Mouse (Mus musculus) frontal cortex, postnatal 10 days (tissue): ENCODE results near the gene Nucb2.
A peak's percentile ranks its signal among the peaks of the same experiment; 100 is the strongest.

Source experiments
- DNase-seq, 2 experiments: peaks; one replicate each; pipeline ENCODE4 v3.0.0; 2022; ENCODE audit warnings: low spot score in 2 of 2, mixed read lengths in 1 of 2

Gene Nucb2

GRCm38 (mm10) chr7:116503879-116504817, at the start of gene Nucb2:
Gene Nucb2 (plus strand): TSS chr7:116504369.
- DNase-seq: peak; percentile 98 to 99

- no peak for DNase-seq
Observed at GRCm38 (mm10) chr7:116456964-116457363, 47.2 kb upstream of the Nucb2 start.

GRCm38 (mm10) chr7:116457391-116457790, 46.8 kb upstream of the Nucb2 start:
- DNase-seq: no peak

- DNase-seq: no peak
Observed at GRCm38 (mm10) chr7:116458985-116459441, 45.2 kb upstream of the Nucb2 start.

GRCm38 (mm10) chr7:116462114-116462513, 42.1 kb upstream of the Nucb2 start:
- no peak for DNase-seq

- DNase-seq: no peak
Observed at GRCm38 (mm10) chr7:116475836-116476235, 28.3 kb upstream of the Nucb2 start.

- no peak for DNase-seq
Observed at GRCm38 (mm10) chr7:116476264-116476663, 27.9 kb upstream of the Nucb2 start.

GRCm38 (mm10) chr7:116483106-116483505, 21.1 kb upstream of the Nucb2 start:
- DNase-seq: no peak

- no peak for DNase-seq
Observed at GRCm38 (mm10) chr7:116483782-116484181, 20.4 kb upstream of the Nucb2 start.

- no peak for DNase-seq
Observed at GRCm38 (mm10) chr7:116484213-116484612, 20.0 kb upstream of the Nucb2 start.

GRCm38 (mm10) chr7:116485062-116485601, 19.0 kb upstream of the Nucb2 start:
- DNase-seq: no peak

- DNase-seq: no peak
Observed at GRCm38 (mm10) chr7:116491113-116491512, 13.1 kb upstream of the Nucb2 start.

- no peak for DNase-seq
Observed at GRCm38 (mm10) chr7:116493267-116494003, 10.7 kb upstream of the Nucb2 start.

- DNase-seq: no peak
Observed at GRCm38 (mm10) chr7:116494618-116495017, 9.6 kb upstream of the Nucb2 start.

GRCm38 (mm10) chr7:116496760-116497159, 7.4 kb upstream of the Nucb2 start:
- no peak for DNase-seq

GRCm38 (mm10) chr7:116504818-116505170, 625 bp downstream of the Nucb2 start:
- no peak for DNase-seq

GRCm38 (mm10) chr7:116514030-116514429, 9.9 kb downstream of the Nucb2 start:
- DNase-seq: no peak

GRCm38 (mm10) chr7:116514546-116514945, 10.4 kb downstream of the Nucb2 start:
- DNase-seq: no peak

- DNase-seq: no peak
Observed at GRCm38 (mm10) chr7:116515059-116515458, 10.9 kb downstream of the Nucb2 start.

- DNase-seq: no peak
Observed at GRCm38 (mm10) chr7:116515514-116516135, 11.5 kb downstream of the Nucb2 start.

GRCm38 (mm10) chr7:116517240-116517639, 13.1 kb downstream of the Nucb2 start:
- no peak for DNase-seq

GRCm38 (mm10) chr7:116518155-116518554, 14.0 kb downstream of the Nucb2 start:
- no peak for DNase-seq
